Mouse (Mus musculus) gastrocnemius, adult 8-10 months (tissue): ENCODE results near the gene Tspan14. TPM values are rescaled to one million over a fixed set of nuclear protein-coding genes. Genes with fewer than 3 reads are reported as not detected.

Experiments used
- DNase-seq, 2 experiments: peaks; one replicate each; pipeline ENCODE4 v3.0.0; 2022; ENCODE audit warnings: low spot score in 2 of 2
- total RNA-seq, 4 experiments: library from RNA; stranded (reverse); gene quantifications; 2 replicates each; pipeline ENCODE4 v1.2.4; 2022

Gene Tspan14
- total RNA-seq, 4 experiments from 2014 or later: 8.9 to 11.6 (median 10.3) TPM

- DNase-seq: peak; percentile 48 to 52
These were observed 8.6 kb upstream of the Tspan14 start for GRCm38 (mm10) chr14:40975127-40975721.

DNA sequence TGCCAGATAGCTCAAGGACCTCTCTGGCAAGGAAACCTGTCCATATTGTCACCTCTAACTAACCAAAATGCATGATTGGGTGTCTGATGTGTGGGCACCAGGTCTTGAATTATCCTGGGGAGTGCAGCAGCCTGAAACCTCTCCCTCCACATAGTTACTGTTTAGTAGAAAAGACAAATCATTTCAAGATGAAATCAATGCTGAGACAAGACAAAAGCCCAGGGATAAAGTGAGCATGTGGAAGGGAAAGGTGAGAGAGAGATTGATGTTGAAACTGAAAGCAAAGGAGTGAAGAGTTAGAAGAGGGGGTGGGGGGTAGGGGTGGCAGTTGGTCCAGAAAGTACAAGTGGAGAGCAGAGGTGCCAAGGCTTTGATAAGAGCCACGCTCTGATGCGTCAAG, 1.4 kb upstream of the Tspan14 start:
- DNase-seq: no peak

GRCm38 (mm10) chr14:40967598-40967900, 942 bp upstream of the Tspan14 start:
- DNase-seq: no peak

GRCm38 (mm10) chr14:40966862-40967597, 423 bp upstream of the Tspan14 start:
- DNase-seq: peak; percentile 95 to 97

DNA sequence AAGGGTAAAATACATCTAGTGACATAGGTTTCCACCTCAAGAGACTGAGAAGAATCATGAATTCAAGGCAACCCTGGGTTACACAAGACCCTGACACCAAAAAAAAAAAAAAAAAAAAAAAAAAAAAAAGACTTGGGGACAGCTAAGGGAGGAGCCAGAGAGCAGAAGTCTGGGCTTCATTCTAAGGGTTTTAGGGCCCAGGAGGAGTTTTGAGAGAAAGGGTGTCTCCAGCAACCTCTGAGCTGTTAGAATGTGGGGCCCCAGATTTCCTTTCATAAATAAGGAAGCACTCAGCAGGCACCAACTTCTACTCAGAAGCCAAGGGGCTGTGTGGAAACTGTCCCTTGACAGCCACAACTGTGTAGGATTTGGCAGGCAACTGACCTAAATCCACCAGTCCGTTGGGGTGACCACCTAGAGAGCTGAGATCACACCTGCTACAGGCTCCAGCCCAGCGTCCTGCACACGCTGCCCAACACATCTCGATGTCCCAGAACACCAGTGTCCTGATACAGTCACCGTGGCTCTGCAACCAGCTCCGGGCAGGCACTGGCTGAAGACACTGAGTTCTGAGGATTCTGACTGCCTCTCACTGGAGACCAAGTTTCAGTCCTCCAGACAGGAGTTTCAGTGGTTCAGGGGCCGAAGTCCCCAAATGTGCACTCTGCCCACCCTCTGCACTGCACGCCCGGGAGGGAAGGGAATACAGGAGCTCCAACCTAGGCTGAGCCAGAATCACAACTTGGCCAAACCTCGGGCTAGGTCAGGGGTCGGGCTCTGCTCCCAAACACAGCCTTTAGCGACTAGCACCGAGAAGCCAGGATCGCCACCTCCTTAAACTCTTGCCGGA, 875 bp downstream of the Tspan14 start:
- peak in 1 of 2 experiments; percentile 34 for DNase-seq

DNA sequence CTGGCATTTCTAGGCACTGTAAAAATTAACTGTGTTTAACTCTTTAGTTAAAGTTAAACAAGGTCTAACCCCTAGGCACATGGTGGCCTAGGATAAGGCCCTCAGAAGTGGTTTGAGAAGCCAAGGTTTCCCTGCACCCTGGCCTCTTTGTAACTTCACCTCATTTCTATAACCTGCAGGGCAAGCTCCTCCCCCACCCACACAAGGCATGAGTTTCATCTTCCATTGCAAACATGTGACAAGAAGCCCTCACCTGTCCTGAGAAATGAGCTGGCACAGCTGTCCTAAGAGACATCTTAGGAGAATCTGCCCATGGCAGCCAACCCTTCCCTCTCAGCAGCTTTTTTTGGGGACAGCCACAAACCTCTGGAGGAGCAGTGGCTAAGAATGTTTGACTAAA, 1.7 kb downstream of the Tspan14 start:
- no peak for DNase-seq

DNA sequence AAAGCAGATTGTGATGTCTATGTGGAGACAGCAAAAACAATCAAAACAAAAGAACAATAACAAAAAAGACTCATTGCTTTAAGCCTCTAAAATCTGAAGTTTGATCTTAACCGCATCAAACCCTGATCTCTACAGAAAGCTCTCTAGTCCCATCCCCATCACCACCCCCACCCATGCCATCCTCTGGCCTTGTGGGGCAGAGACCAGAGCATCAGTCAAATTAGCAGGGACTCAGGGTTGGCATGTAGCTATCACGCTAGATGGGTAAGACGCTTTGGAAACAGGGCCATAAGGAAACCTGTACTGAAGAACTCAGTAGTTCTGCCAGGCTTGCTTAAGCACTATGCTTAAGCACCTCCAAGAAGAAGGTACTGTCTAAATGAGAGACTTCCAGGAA, 2.4 kb downstream of the Tspan14 start:
- DNase-seq: no peak

DNA sequence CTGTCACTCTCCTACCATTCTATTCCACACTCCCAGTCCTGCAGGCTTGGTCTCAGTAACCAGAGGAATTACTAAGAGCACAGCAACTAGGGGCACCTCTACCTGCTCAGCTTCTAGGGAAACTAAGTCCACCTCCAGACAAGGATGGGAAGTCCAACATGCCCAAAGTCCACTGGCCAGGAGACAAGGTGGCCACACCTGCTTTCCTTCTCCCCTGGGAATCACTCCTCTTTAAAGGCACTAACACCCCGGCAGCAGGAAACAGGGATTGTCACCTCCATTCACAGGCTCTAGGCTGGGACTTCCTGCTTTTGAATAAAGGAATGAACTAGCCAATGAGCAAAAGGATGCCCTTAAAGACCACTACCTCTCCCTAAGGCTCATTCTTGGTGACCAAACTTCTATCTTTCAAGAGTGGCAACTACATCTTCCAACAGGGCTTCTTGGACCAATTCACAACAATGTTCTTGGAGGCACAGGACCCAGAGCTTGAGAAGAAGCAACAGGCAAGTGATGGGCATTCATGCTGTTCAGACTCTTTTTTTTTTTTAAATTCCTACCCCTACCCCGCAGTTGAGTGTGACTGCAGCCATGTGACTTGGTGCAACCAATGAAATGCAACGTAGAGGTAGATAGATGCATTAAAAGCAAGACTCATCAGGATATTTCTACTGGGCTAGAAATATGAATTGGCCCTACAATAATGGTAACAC, 3.0 kb downstream of the Tspan14 start:
- no peak for DNase-seq

DNA sequence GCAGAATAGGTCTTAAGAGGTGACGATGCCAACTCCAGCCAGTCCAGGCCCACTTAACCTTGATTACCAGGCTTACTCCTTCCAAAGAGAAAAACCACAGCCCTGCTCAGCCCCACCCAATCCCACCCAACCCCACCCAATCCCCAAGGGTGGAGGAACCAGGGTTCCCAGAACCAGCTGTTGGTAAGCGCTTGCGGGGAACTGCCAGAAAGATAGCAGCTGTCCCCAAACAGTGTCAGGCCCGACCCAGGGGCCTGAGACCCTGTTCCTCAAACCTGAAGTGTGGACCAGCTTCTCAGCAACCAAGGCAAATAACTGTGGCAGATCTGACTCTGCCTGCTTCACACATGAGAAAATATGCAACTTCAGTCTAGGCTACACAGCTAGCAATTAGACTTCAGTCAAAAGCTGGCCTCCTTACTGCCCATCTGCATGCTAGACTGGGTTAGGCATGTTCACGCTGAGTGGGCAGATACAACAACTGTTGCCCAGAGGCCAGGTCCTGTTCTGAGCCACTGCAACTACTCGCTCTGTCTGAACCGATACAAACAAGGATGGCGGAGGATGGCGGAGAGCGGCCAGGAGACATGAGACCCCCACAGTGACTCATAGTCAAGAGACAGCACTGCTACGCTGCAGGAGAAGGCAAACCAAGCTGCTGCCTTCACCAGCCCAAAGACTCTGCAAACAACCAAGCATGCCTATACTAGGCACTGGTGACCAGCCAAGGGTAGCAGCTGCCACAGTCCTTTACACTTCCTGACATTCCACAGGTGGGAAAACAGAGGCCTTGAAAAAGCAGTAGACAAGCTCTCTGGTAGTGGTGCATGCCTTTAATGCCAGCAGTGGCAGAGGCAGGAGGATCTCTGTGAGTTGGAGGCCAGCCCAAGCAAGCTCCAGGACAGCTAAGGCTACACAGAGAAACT, 4.0 kb downstream of the Tspan14 start:
- DNase-seq: no peak

- no peak for DNase-seq
These were observed 6.4 kb downstream of the Tspan14 start for GRCm38 (mm10) chr14:40960237-40960636.

DNA sequence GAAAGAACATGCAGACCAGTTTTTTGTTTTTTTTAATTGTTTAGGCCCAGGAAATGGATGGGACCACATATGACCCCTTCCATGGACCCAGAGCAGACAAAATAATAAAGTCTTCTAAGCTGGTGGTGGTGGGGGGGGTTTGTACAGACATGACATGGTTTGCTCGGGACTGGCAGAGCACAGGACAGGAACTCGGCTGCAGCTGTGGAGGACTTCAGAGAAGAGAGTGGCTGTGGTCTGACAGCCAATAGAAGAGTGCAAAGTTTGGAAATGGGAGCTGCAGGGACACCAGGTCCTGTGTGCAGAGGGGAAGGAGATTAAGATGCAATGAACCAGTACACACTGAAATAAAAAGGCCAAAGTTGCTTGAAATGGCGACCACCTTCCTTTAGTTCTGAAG, 7.0 kb downstream of the Tspan14 start:
- DNase-seq: no peak

DNA sequence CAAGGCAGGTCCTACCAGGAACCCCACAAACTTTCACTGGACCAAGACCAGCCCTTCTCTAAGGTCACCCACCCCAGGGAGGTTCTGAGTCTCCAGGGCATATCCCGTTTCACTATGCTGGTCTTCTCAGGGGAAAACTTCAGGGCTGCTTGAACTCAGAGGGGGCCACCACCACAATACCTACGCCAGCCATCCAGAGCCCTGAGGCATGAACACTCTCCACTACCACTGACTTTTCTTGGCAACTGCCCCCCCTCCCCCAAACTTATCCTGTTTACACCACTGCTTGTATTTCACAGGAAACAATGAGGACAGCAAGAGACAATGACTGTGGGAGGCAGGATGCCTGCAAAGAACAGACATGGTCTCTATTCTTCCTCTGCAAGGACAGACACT, 7.6 kb downstream of the Tspan14 start:
- DNase-seq: no peak

- DNase-seq: peak in 1 of 2 experiments; percentile 18
These were observed 8.3 kb downstream of the Tspan14 start for GRCm38 (mm10) chr14:40958083-40958985.

DNA sequence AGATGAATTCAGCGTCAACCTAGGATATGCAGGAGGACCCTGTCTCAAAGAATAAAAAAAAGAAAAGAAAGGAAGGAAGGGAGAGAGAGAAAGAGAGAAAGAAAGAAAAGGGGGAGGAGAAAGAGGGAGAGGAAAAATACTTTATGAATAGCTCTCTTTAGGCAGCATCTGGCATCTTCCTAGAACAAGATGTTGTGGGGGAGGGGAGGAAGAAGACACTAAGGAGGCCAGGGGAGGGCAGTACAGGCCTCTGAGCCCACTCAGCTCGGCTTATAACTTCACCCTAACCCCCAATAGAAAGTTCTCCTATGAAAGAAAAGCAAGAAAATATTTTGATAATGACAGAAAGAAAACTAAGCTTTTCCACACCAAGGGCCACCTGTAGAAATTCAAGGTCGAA, 9.0 kb downstream of the Tspan14 start:
- no peak for DNase-seq

- no peak for DNase-seq
These were observed 10.1 kb downstream of the Tspan14 start for GRCm38 (mm10) chr14:40956252-40957146.

GRCm38 (mm10) chr14:40955596-40956251, 10.9 kb downstream of the Tspan14 start:
- no peak for DNase-seq

- no peak for DNase-seq
These were observed 11.5 kb downstream of the Tspan14 start for GRCm38 (mm10) chr14:40955146-40955545.

GRCm38 (mm10) chr14:40953381-40953780, 13.2 kb downstream of the Tspan14 start:
- DNase-seq: no peak
